Comparison of ENCODE assay signal across 10 mouse cellular contexts in genomic region chr7:110753926-110754330, GRCm38 (mm10). TPM values are rescaled to one million over a fixed set of nuclear protein-coding genes. Genes with fewer than 3 reads are reported as not detected.
DNase-seq lines count a peak whose midpoint lies in the region; ATAC-seq and TF ChIP-seq lines count a peak whose summit lies in the region.
"Had no signal": no experiment of that assay in that cellular context is flagged by ENCODE, and none has a peak within 500 bp of the region (broad histone marks: within the 10 kb centered on the region; RNA-seq: fewer than 3 reads in every experiment).

No protein-coding gene starts in this region.

- no peak for DNase-seq in hindbrain, embryonic 14.5 days (ENCODE audit: low spot score)
- peak; percentile 73 for DNase-seq in embryo, embryonic 11 days
- peak; percentile 67 for DNase-seq in kidney, adult 2 months
- DNase-seq in mesoderm, embryonic 11.5 days (ENCODE audit: low read depth, low spot score), result peak; percentile 53
- no peak for DNase-seq in adrenal gland, adult (ENCODE audit: inconsistent age in 2 of 2, low spot score in 1 of 2)
- DNase-seq: layer of hippocampus, adult 9-11 months; lung, postnatal 36 days had no signal

- H3K27me3 ChIP-seq in hindbrain, embryonic 16.5 days (replicated peaks; ENCODE audit: control insufficient read depth, insufficient read depth, low read length), result no peaks in the 10 kb centered on the region
- H3K27me3 ChIP-seq in hindbrain, embryonic 14.5 days (ENCODE audit: control insufficient read depth, insufficient read depth, low read length), result no peaks in the 10 kb centered on the region
- H3K27me3 ChIP-seq in kidney, adult 2 months (replicated peaks; ENCODE audit: control insufficient read depth, insufficient read depth, low read length), result no peaks in the 10 kb centered on the region
- H3K27me3 ChIP-seq in intestine, embryonic 16.5 days (replicated peaks; ENCODE audit: control insufficient read depth, insufficient read depth, low read length), result no peaks in the 10 kb centered on the region

- no peak overlapping the region for H3K4me3 ChIP-seq in hindbrain, embryonic 16.5 days (ENCODE audit: low read length)
- H3K4me3 ChIP-seq in hindbrain, embryonic 14.5 days (replicated peaks; ENCODE audit: low read length), result no peak overlapping the region
- no peak overlapping the region for H3K4me3 ChIP-seq in kidney, adult 2 months (ENCODE audit: insufficient read depth, low read depth, low read length)
- H3K4me3 ChIP-seq in intestine, embryonic 16.5 days (ENCODE audit: low read length), result no peak overlapping the region

- no peaks in the 10 kb centered on the region for H3K4me1 ChIP-seq in hindbrain, embryonic 16.5 days (ENCODE audit: control insufficient read depth, insufficient read depth, low read depth, low read length)
- H3K4me1 ChIP-seq in hindbrain, embryonic 14.5 days (replicated peaks; ENCODE audit: control insufficient read depth, insufficient read depth, low read length), result no peaks in the 10 kb centered on the region
- peaks cover 6% of the 10 kb centered on the region; the same call in 1 of the 2 replicates for H3K4me1 ChIP-seq in kidney, adult 2 months (ENCODE audit: control insufficient read depth, insufficient read depth, low read length)
- H3K4me1 ChIP-seq in intestine, embryonic 16.5 days (ENCODE audit: control insufficient read depth, insufficient read depth, low read length), result no peaks in the 10 kb centered on the region

- H3K9ac ChIP-seq in hindbrain, embryonic 16.5 days (ENCODE audit: low read depth, low read length), result no peak overlapping the region
- H3K9ac ChIP-seq in hindbrain, embryonic 14.5 days, result no peak overlapping the region
- no peak overlapping the region for H3K9ac ChIP-seq in intestine, embryonic 16.5 days (ENCODE audit: low read depth, low read length)

- no peak for TF ChIP-seq CTCF in kidney, adult 2 months (conservative IDR thresholded peaks at IDR 0.05; ENCODE audit: insufficient read depth, insufficient read length, low read depth, low read length)

- 36% methylated on average over 5 of the region's 5 CpGs for WGBS in hindbrain, embryonic 16.5 days
- WGBS in hindbrain, embryonic 14.5 days, result 26% methylated on average over 5 of the region's 5 CpGs
- WGBS in kidney, adult 2 months, result 40% methylated on average over 5 of the region's 5 CpGs
- 52% methylated on average over 5 of the region's 5 CpGs for WGBS in intestine, embryonic 16.5 days

- ATAC-seq in hindbrain, embryonic 16.5 days, result 0 out of 2 replicates have a peak, but pooled peaks have one; percentile 17
- no peak for ATAC-seq in hindbrain, embryonic 14.5 days (ENCODE audit: low FRiP score)
- ATAC-seq in intestine, embryonic 16.5 days, result no peak

- no peak overlapping the region for H3K27ac ChIP-seq in hindbrain, embryonic 16.5 days (ENCODE audit: low read depth, low read length)
- no peak overlapping the region for H3K27ac ChIP-seq in hindbrain, embryonic 14.5 days
- no peak overlapping the region for H3K27ac ChIP-seq in kidney, adult 2 months (ENCODE audit: insufficient read depth, low read depth, low read length)
- H3K27ac ChIP-seq in intestine, embryonic 16.5 days (ENCODE audit: low read length), result no peak overlapping the region

- H3K9me3 ChIP-seq in hindbrain, embryonic 16.5 days (ENCODE audit: control insufficient read depth, low read length), result no peaks in the 10 kb centered on the region
- H3K9me3 ChIP-seq in hindbrain, embryonic 14.5 days (ENCODE audit: control insufficient read depth, low read length), result no peaks in the 10 kb centered on the region
- H3K9me3 ChIP-seq in intestine, embryonic 16.5 days (ENCODE audit: control insufficient read depth, low read length), result no peaks in the 10 kb centered on the region

- no peak overlapping the region for H3K4me2 ChIP-seq in hindbrain, embryonic 16.5 days (ENCODE audit: low read length)
- no peak overlapping the region for H3K4me2 ChIP-seq in hindbrain, embryonic 14.5 days (replicated peaks)
- H3K4me2 ChIP-seq in intestine, embryonic 16.5 days (ENCODE audit: low read depth, low read length), result no peak overlapping the region
- H3K4me2 ChIP-seq: liver, embryonic 11.5 days had no signal

- no peaks in the 10 kb centered on the region for H3K36me3 ChIP-seq in hindbrain, embryonic 16.5 days (ENCODE audit: control insufficient read depth, insufficient read depth, low read length)
- no peaks in the 10 kb centered on the region for H3K36me3 ChIP-seq in hindbrain, embryonic 14.5 days (replicated peaks; ENCODE audit: control insufficient read depth, insufficient read depth)
- H3K36me3 ChIP-seq in kidney, adult 2 months (ENCODE audit: control insufficient read depth, insufficient read depth, low read length), result no peaks in the 10 kb centered on the region
- no peaks in the 10 kb centered on the region for H3K36me3 ChIP-seq in intestine, embryonic 16.5 days (ENCODE audit: control insufficient read depth, insufficient read depth, low read length)

- no peak for TF ChIP-seq POLR2A in kidney, adult 2 months (IDR thresholded peaks at IDR 0.05; ENCODE audit: low read depth, low read length)

RNA-seq across cellular contexts. Expression of gene Ampd3, which starts 14.1 kb away (rescaled TPM):
- 14.3 and 14.9 TPM in 2 replicates for polyA plus RNA-seq in hindbrain, embryonic 16.5 days (2015; fragmentation: Nextera tagmentation; extraction: Ambion mirVana)
- 8.8 and 10.8 TPM in 2 replicates for polyA plus RNA-seq in hindbrain, embryonic 14.5 days (2014; fragmentation: Nextera tagmentation; extraction: Ambion mirVana)
- 23.4 and 26.4 TPM in 2 replicates for polyA plus RNA-seq in kidney, adult 2 months (2012; rRNA removed)
- 4.0 and 4.5 TPM in 2 replicates for polyA plus RNA-seq in intestine, embryonic 16.5 days (2015; fragmentation: Nextera tagmentation; extraction: Ambion mirVana)

Comparison
In these comparisons a context has a peak if more than half of its experiments do, and no peak if none do; other contexts are left out.
1. DNase-seq: peak in embryo, embryonic 11 days (single experiment), kidney, adult 2 months (single experiment) and mesoderm, embryonic 11.5 days (single experiment); none in hindbrain, embryonic 14.5 days (single experiment) and adrenal gland, adult (0 of 2).